Mouse (Mus musculus): ENCODE measurements around the gene Wdr66. TPM values are rescaled to one million over a fixed set of nuclear protein-coding genes. Genes with fewer than 3 reads are reported as not detected.

Wdr66 gene
- polyA plus RNA-seq, 1 experiment from 2014 or later: 0.21 TPM

DNA sequence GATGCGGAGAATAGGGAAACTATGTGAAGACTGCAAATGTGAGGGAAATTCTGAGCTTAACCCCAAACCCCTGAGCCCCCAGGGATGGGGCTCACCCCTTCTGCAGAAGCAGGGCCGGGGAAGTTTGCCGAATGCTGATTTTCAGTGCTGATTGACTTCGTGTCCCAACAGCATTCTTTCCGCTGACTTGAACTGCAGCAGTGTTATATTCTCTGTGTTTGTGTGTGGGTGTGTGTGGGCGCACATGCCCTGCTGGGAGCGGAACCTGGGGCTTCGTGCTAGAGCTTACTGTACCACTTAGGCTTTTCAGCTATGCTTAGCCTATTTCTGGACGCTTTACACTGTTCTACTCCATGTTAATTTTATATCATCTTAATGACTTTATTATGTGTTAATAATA, 15.5 kb upstream of the Wdr66 start:
- TF ChIP-seq CTCF (IDR thresholded peaks at IDR 0.05; ENCODE audit: low read depth): no peak
- H3K9me3 ChIP-seq (ENCODE audit: low read length): no peaks in the 10 kb centered on the region
- peaks cover 63% of the 10 kb centered on the region for H3K36me3 ChIP-seq (replicated peaks; ENCODE audit: insufficient read depth, low read length)
- ATAC-seq (no peak), DNase-seq (no peak)
- no peak overlapping the region for H3K4me2 ChIP-seq (ENCODE audit: low read depth, low read length)
- H3K27ac ChIP-seq (ENCODE audit: low read depth): no peak overlapping the region
- no peaks in the 10 kb centered on the region for H3K4me1 ChIP-seq (ENCODE audit: insufficient read depth)
- no peak overlapping the region for H3K9ac ChIP-seq (replicated peaks)
- 85% methylated on average over 9 of the region's 9 CpGs for WGBS (ENCODE audit: insufficient replicate concordance)
- no peaks in the 10 kb centered on the region for H3K27me3 ChIP-seq (ENCODE audit: insufficient read depth, low read length)
- no peak overlapping the region for H3K4me3 ChIP-seq (ENCODE audit: low read depth, low read length)

DNA sequence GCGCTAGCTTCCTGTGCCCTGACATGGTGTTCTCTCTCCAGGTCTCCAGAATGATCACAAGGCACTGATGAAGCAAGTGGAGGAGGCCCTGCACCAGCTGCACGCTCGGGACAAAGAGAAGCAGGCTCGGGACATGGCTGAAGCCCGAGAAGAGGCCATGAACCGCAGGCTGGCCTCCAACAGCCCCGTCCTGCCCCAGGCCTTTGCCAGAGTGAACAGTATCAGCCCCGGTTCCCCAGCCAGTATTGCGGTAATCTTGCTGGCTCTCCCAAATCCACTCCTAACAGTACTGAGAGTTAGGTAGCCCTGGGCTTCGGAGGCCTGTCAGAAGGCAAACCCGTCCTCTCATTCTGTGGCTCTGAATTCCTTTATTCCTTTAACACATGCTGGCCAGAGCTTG, 12.4 kb upstream of the Wdr66 start:
- WGBS (ENCODE audit: insufficient replicate concordance): 91% methylated on average over 11 of the region's 11 CpGs
- Histone ChIP-seq H3K4me1 (ENCODE audit: insufficient read depth) (no peaks in the 10 kb centered on the region), H3K4me2 (ENCODE audit: low read depth, low read length) (no peak overlapping the region), H3K27me3 (ENCODE audit: insufficient read depth, low read length) (no peaks in the 10 kb centered on the region), H3K4me3 (ENCODE audit: low read depth, low read length) (no peak overlapping the region), H3K27ac (ENCODE audit: low read depth) (no peak overlapping the region), H3K9ac (replicated peaks) (no peak overlapping the region), H3K9me3 (ENCODE audit: low read length) (no peaks in the 10 kb centered on the region), H3K36me3 (replicated peaks; ENCODE audit: insufficient read depth, low read length) (peaks cover 78% of the 10 kb centered on the region)
- ATAC-seq (no peak), DNase-seq (no peak)
- TF ChIP-seq EP300 (IDR thresholded peaks at IDR 0.05; ENCODE audit: low read depth): no peak
- TF ChIP-seq CTCF (IDR thresholded peaks at IDR 0.05; ENCODE audit: low read depth): no peak

DNA sequence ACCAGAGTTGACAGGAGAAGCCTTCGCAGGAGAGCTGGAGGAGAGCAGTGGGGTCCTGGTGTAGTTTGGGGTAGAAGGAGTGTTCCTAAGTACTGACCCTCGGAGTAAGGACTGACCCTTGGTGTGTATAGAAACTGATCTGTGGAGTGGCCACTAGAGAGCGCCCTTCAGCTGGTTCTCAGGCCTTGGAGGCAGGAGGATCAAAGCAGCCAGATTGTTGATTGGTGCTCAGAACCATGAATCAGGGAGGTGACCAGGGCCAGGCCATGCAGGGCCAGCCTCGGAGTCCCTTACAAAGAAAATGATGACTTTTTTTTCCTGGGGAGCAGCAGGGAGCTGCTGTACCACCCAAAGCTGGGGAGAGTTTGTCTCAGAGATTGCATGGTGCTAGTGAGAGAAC, 6.4 kb upstream of the Wdr66 start:
- DNase-seq (peak; percentile 56), ATAC-seq (peak; percentile 55)
- H3K9me3 ChIP-seq (ENCODE audit: low read length): no peaks in the 10 kb centered on the region
- no peak overlapping the region for H3K27ac ChIP-seq (ENCODE audit: low read depth)
- H3K36me3 ChIP-seq (replicated peaks; ENCODE audit: insufficient read depth, low read length): peaks cover 44% of the 10 kb centered on the region
- no peak overlapping the region for H3K9ac ChIP-seq (replicated peaks)
- H3K27me3 ChIP-seq (ENCODE audit: insufficient read depth, low read length): no peaks in the 10 kb centered on the region
- H3K4me1 ChIP-seq (ENCODE audit: insufficient read depth): no peaks in the 10 kb centered on the region
- 38% methylated on average over 4 of the region's 4 CpGs for WGBS (ENCODE audit: insufficient replicate concordance)
- no peak overlapping the region for H3K4me3 ChIP-seq (ENCODE audit: low read depth, low read length)
- TF ChIP-seq EP300 (IDR thresholded peaks at IDR 0.05; ENCODE audit: low read depth) (no peak), CTCF (IDR thresholded peaks at IDR 0.05; ENCODE audit: low read depth) (peak; percentile 78)
- H3K4me2 ChIP-seq (ENCODE audit: low read depth, low read length): no peak overlapping the region

DNA sequence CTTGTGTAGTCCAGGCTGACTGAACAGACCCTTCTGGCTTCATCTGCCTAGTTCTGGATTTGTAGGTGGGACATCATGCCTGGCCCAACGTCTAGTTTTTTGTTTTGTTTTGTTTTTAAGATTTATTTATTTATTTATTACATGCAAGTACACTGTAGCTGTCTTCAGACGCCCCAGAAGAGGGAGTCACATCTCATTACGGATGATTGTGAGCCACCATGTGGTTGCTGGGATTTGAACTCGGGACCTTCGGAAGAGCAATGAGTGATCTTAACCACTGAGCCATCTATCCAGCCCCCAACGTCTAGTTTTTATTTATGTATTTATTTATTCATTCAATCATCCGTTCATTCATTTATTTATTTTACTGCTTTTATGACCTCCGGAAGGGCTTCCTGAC, 512 bp upstream of the Wdr66 start:
- DNase-seq (no peak), ATAC-seq (no peak)
- Histone ChIP-seq H3K36me3 (replicated peaks; ENCODE audit: insufficient read depth, low read length) (peaks cover 9% of the 10 kb centered on the region), H3K9ac (replicated peaks) (no peak overlapping the region), H3K4me2 (ENCODE audit: low read depth, low read length) (no peak overlapping the region), H3K4me1 (ENCODE audit: insufficient read depth) (no peaks in the 10 kb centered on the region), H3K9me3 (ENCODE audit: low read length) (no peaks in the 10 kb centered on the region), H3K27ac (ENCODE audit: low read depth) (no peak overlapping the region), H3K4me3 (ENCODE audit: low read depth, low read length) (no peak overlapping the region), H3K27me3 (ENCODE audit: insufficient read depth, low read length) (no peaks in the 10 kb centered on the region)
- TF ChIP-seq EP300 (IDR thresholded peaks at IDR 0.05; ENCODE audit: low read depth) (no peak), CTCF (IDR thresholded peaks at IDR 0.05; ENCODE audit: low read depth) (no peak)
- WGBS (ENCODE audit: insufficient replicate concordance): 68% methylated on average over 8 of the region's 8 CpGs

DNA sequence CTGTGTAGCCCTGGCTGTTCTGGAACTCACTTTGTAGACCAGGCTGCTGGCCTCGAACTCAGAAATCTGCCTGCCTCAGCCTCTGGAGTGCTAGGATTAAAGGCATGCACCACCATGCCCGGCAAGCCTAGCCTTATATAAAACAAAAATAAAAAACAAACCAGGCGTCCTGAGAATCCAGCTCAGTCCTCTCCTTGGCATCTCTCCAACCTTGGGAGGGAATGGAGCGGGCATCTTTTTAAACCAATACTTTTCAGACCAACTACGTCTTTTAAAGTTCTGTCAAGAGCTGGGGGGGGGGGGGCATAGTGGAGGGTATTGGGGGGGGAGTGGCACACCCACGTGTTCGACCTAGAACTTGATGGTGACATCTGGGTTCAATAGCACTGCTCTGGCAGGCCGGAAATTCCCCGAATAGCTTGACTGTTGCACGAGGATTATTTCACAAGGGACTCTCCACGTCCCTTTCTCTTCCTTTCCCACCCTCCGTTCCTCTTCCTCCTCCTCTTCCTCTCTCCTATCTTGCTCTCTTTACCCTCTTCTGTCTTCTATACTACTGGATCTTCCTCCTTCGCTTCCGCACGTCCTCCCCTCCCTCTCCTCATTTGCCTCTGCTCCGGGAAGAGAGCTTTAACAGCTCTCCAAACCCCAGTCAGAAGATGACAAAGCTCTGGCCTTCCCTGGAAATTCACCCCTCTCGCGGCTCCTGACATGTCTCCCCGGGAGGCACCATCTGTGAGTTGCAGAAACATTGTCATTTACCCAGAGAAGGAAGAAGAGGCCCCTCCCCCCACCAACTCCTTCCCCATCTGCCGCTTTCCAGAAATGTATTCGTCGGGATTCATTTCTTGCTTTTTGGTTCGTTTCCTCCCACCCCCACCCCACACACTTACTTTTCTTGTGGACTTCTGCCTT, 5.2 kb downstream of the Wdr66 start:
- Histone ChIP-seq H3K9ac (replicated peaks) (no peak overlapping the region), H3K27ac (ENCODE audit: low read depth) (peak overlapping the region; percentile 55), H3K27me3 (ENCODE audit: insufficient read depth, low read length) (no peaks in the 10 kb centered on the region), H3K4me2 (ENCODE audit: low read depth, low read length) (peak overlapping the region; percentile 53), H3K36me3 (replicated peaks; ENCODE audit: insufficient read depth, low read length) (no peaks in the 10 kb centered on the region), H3K4me1 (ENCODE audit: insufficient read depth) (no peaks in the 10 kb centered on the region), H3K4me3 (ENCODE audit: low read depth, low read length) (no peak overlapping the region), H3K9me3 (ENCODE audit: low read length) (no peaks in the 10 kb centered on the region)
- DNase-seq (no peak), ATAC-seq (no peak)
- WGBS (ENCODE audit: insufficient replicate concordance): 30% methylated on average over 23 of the region's 23 CpGs
- TF ChIP-seq EP300 (IDR thresholded peaks at IDR 0.05; ENCODE audit: low read depth) (no peak), CTCF (IDR thresholded peaks at IDR 0.05; ENCODE audit: low read depth) (no peak)

DNA sequence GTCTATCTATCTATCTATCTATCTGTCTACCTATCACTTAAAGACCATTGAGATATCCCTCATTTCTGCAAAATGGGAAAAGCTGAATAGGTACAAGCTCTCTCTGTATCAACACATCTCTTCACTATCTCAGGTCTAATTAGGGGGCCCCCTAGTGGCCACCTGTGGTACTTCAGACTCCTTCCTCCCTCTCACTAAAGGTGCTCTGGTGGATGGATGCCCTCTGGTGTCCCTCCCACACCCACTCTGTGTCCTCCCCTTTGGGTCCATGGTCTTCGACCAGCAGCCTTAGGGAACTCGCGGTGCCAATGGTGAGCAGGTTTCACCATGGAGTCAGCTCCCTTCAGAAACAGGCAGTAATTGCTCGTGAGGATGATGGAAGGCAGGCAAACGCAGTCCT, 7.1 kb downstream of the Wdr66 start:
- no peak overlapping the region for H3K4me2 ChIP-seq (ENCODE audit: low read depth, low read length)
- 51% methylated on average over 5 of the region's 5 CpGs for WGBS (ENCODE audit: insufficient replicate concordance)
- H3K9me3 ChIP-seq (ENCODE audit: low read length): no peaks in the 10 kb centered on the region
- no peaks in the 10 kb centered on the region for H3K4me1 ChIP-seq (ENCODE audit: insufficient read depth)
- TF ChIP-seq CTCF (IDR thresholded peaks at IDR 0.05; ENCODE audit: low read depth) (peak; percentile 84), EP300 (IDR thresholded peaks at IDR 0.05; ENCODE audit: low read depth) (no peak)
- ATAC-seq: peak; percentile 40
- H3K9ac ChIP-seq (replicated peaks): no peak overlapping the region
- H3K27ac ChIP-seq (ENCODE audit: low read depth): no peak overlapping the region
- no peaks in the 10 kb centered on the region for H3K36me3 ChIP-seq (replicated peaks; ENCODE audit: insufficient read depth, low read length)
- DNase-seq: peak; percentile 78
- no peak overlapping the region for H3K4me3 ChIP-seq (ENCODE audit: low read depth, low read length)
- H3K27me3 ChIP-seq (ENCODE audit: insufficient read depth, low read length): no peaks in the 10 kb centered on the region
